Comparison of ENCODE assay signal across 8 mouse cellular contexts in genomic region chr6:116653684-116654454, GRCm38 (mm10). TPM values are rescaled to one million over a fixed set of nuclear protein-coding genes. Genes with fewer than 3 reads are reported as not detected.
DNase-seq lines count a peak whose midpoint lies in the region; ATAC-seq lines count a peak whose summit lies in the region.

No protein-coding gene starts in this region.

- no peaks in the 10 kb centered on the region for H3K36me3 ChIP-seq in hindbrain, embryonic 15.5 days

- no peak overlapping the region for H3K4me2 ChIP-seq in hindbrain, embryonic 15.5 days

- H3K9me3 ChIP-seq in hindbrain, embryonic 15.5 days: no peaks in the 10 kb centered on the region

- no peak overlapping the region for H3K4me3 ChIP-seq in hindbrain, embryonic 15.5 days

- no peak overlapping the region for H3K27ac ChIP-seq in hindbrain, embryonic 15.5 days (replicated peaks)

- H3K27me3 ChIP-seq in hindbrain, embryonic 15.5 days: no peaks in the 10 kb centered on the region

- H3K9ac ChIP-seq in hindbrain, embryonic 15.5 days: no peak overlapping the region

- WGBS in hindbrain, embryonic 15.5 days: 64% methylated on average over 9 of the region's 9 CpGs

- intact Hi-C loops in left cerebral cortex, postnatal 14 days (cut with DNase I): loop anchor here (5.0 kb wide), 3 partner anchors 43 to 1173 kb away; no protein-coding TSS in a partner anchor

- H3K4me1 ChIP-seq in hindbrain, embryonic 15.5 days (replicated peaks): 0 out of 2 replicates have a peak, but pooled peaks cover 2% of the 10 kb centered on the region

- DNase-seq in cerebellum, adult 11 months: peak; percentile 18
- no peak for DNase-seq in cerebellum, adult 11-12 months
- DNase-seq in adrenal gland, postnatal 14 days: peak; percentile 63
- DNase-seq in left cerebral cortex, postnatal 14 days (ENCODE audit: low spot score in 2 of 2): peak; percentile 83 to 85
- DNase-seq in mesoderm, embryonic 11.5 days (ENCODE audit: low read depth, low spot score): peak; percentile 69
- DNase-seq in skeletal muscle tissue, adult 2 months (ENCODE audit: low read depth, low spot score): peak; percentile 43

- peak; percentile 71 for ATAC-seq in erythroblast, adult 5-6 weeks (replicated peaks; ENCODE audit: low FRiP score, poor library complexity, severe bottlenecking)
- ATAC-seq in hindbrain, embryonic 15.5 days (ENCODE audit: low FRiP score, low read depth): peak; percentile 85

RNA-seq across cellular contexts. Expression of gene Depp1, which starts 3.5 kb away (rescaled TPM):
- 67.4 and 88.3 TPM in 2 replicates for total RNA-seq in adrenal gland, postnatal 14 days (2021)
- total RNA-seq in erythroblast, adult 5-6 weeks (2015; ENCODE audit: low replicate concordance): not detected in 2 replicates
- total RNA-seq in erythroblast, adult 5-6 weeks (2017; ENCODE audit: low replicate concordance): 0.77 TPM in 1 of 2 replicates, not detected in the other
- 10.8 and 12.2 TPM in 2 replicates for polyA plus RNA-seq in hindbrain, embryonic 15.5 days (2015; fragmentation: Nextera tagmentation; extraction: Ambion mirVana)
- total RNA-seq in left cerebral cortex, postnatal 14 days (2021): 10 to 100 TPM in 1 of 2 experiments, 1 to 10 TPM in 1; 2.5 to 12.4 TPM

RNA-seq across cellular contexts. Expression of gene Rassf4, which starts 19.9 kb away (rescaled TPM):
- total RNA-seq in adrenal gland, postnatal 14 days (2021): 5.7 and 11.8 TPM in 2 replicates
- 18.6 and 21.1 TPM in 2 replicates for total RNA-seq in erythroblast, adult 5-6 weeks (2015; ENCODE audit: low replicate concordance)
- total RNA-seq in erythroblast, adult 5-6 weeks (2017; ENCODE audit: low replicate concordance): 9.5 and 13.4 TPM in 2 replicates
- 29.4 and 29.9 TPM in 2 replicates for polyA plus RNA-seq in hindbrain, embryonic 15.5 days (2015; fragmentation: Nextera tagmentation; extraction: Ambion mirVana)
- 1 to 10 TPM; 4.3 to 5.0 TPM for total RNA-seq in left cerebral cortex, postnatal 14 days (2021)

RNA-seq across cellular contexts. Expression of gene Zfp422, which starts 25.1 kb away (rescaled TPM):
- total RNA-seq in adrenal gland, postnatal 14 days (2021): 23.9 and 26.2 TPM in 2 replicates
- total RNA-seq in erythroblast, adult 5-6 weeks (2015; ENCODE audit: low replicate concordance): 18.6 and 21.1 TPM in 2 replicates
- total RNA-seq in erythroblast, adult 5-6 weeks (2017; ENCODE audit: low replicate concordance): 3.9 and 8.5 TPM in 2 replicates
- 131 and 135 TPM in 2 replicates for polyA plus RNA-seq in hindbrain, embryonic 15.5 days (2015; fragmentation: Nextera tagmentation; extraction: Ambion mirVana)
- 10 to 100 TPM; 25.2 to 29.6 TPM for total RNA-seq in left cerebral cortex, postnatal 14 days (2021)
